Mouse (Mus musculus) midbrain, embryonic 16.5 days (tissue): ENCODE data around the gene 2610318N02Rik. TPM values are rescaled to one million over a fixed set of nuclear protein-coding genes. Genes with fewer than 3 reads are reported as not detected.

Experiments used
- ATAC-seq: fragments of 200-750 bp; cut with Nextera tagmentation; 2 replicates; pipeline ENCODE4 v1.8.0; 2017; ENCODE audit warnings: moderate TSS enrichment
- H3K27ac ChIP-seq: fragments of 300-500 bp; sonication (generic); 2 replicates; pipeline ENCODE4 v1.5.1; 2014; ENCODE audit warnings: mild to moderate bottlenecking, low read length, mixed read lengths
- H3K27me3 ChIP-seq: fragments of 300-500 bp; sonication (generic); 2 replicates; pipeline ENCODE4 v1.6.1; 2014; ENCODE audit warnings: low read depth, low read length, mixed read lengths; ENCODE audit not compliant: control insufficient read depth, insufficient read depth
- H3K36me3 ChIP-seq: fragments of 300-500 bp; sonication (generic); 2 replicates; pipeline ENCODE4 v1.6.1; 2014; ENCODE audit warnings: mild to moderate bottlenecking, low read length, moderate library complexity, mixed read lengths; ENCODE audit not compliant: control insufficient read depth, insufficient read depth
- H3K4me1 ChIP-seq: fragments of 300-500 bp; sonication (generic); 2 replicates; pipeline ENCODE4 v1.6.1; 2014; ENCODE audit warnings: mild to moderate bottlenecking, low read length, mixed read lengths; ENCODE audit not compliant: control insufficient read depth, insufficient read depth
- H3K4me2 ChIP-seq: fragments of 300-500 bp; sonication (generic); 2 replicates; pipeline ENCODE4 v1.6.1; 2014; ENCODE audit warnings: mild to moderate bottlenecking, low read length, mixed read lengths
- H3K4me3 ChIP-seq: fragments of 300-500 bp; sonication (generic); 2 replicates; pipeline ENCODE4 v1.5.1; 2014; ENCODE audit warnings: low read depth, mild to moderate bottlenecking, low read length, moderate library complexity, mixed read lengths
- H3K9ac ChIP-seq: fragments of 300-500 bp; sonication (generic); 2 replicates; pipeline ENCODE4 v1.6.1; 2014; ENCODE audit warnings: low read depth, low read length, mixed read lengths
- H3K9me3 ChIP-seq: fragments of 300-500 bp; sonication (generic); replicated peaks from 2 replicates; pipeline ENCODE4 v1.6.1; 2014; ENCODE audit warnings: mild to moderate bottlenecking, low read length, mixed read lengths; ENCODE audit not compliant: control insufficient read depth, poor library complexity, severe bottlenecking
- WGBS: fragments of 180-500 bp; shearing (Covaris S2); extraction: QIAGEN DNeasy Blood & Tissue Kit; methylation state at CpG from one replicate; pipeline ENCODE4 v1.1.7; 2014; 5-methylcytosine and 5-hydroxymethylcytosine counted together
- polyA plus RNA-seq: library from polyadenylated mRNA; unstranded; fragments of >200 nt; fragmentation: Nextera tagmentation; extraction: Ambion mirVana; gene quantifications from 2 replicates; pipeline ENCODE4 v1.2.1, GENCODE M21; 2015

The 2610318N02Rik gene
- polyA plus RNA-seq, 1 experiment from 2014 or later: 10.0 TPM

GRCm38 (mm10) chr16:17121569-17121968 is 3.4 kb downstream of the 2610318N02Rik start:
- 36% methylated on average over 14 of the region's 14 CpGs for WGBS
- H3K4me3 ChIP-seq: no peak overlapping the region
- H3K27ac ChIP-seq: no peak overlapping the region
- peaks cover 15% of the 10 kb centered on the region for H3K4me1 ChIP-seq
- no peaks in the 10 kb centered on the region for H3K27me3 ChIP-seq
- no peaks in the 10 kb centered on the region for H3K9me3 ChIP-seq
- peak; percentile 30; the same call in 1 of the 2 replicates for ATAC-seq
- H3K36me3 ChIP-seq: no peaks in the 10 kb centered on the region
- peak overlapping the region; percentile 31 for H3K4me2 ChIP-seq
- H3K9ac ChIP-seq: no peak overlapping the region

- no peak for ATAC-seq
- 88% methylated on average over 5 of the region's 5 CpGs for WGBS
- Histone ChIP-seq H3K9me3 (no peaks in the 10 kb centered on the region), H3K4me2 (no peak overlapping the region), H3K9ac (no peak overlapping the region), H3K4me1 (no peaks in the 10 kb centered on the region), H3K27ac (no peak overlapping the region), H3K4me3 (no peak overlapping the region), H3K36me3 (no peaks in the 10 kb centered on the region), H3K27me3 (no peaks in the 10 kb centered on the region)
Measured at GRCm38 (mm10) chr16:17117309-17117799, 7.6 kb downstream of the 2610318N02Rik start.

- Histone ChIP-seq H3K36me3 (peaks cover 8% of the 10 kb centered on the region; the same call in 1 of the 2 replicates), H3K4me3 (peak within 1 kb of the TSS; percentile 81), H3K9ac (peak within 1 kb of the TSS; percentile 77), H3K27me3 (no peaks in the 10 kb centered on the region), H3K4me2 (peak within 1 kb of the TSS; percentile 71), H3K4me1 (peaks cover 13% of the 10 kb centered on the region), H3K9me3 (no peaks in the 10 kb centered on the region), H3K27ac (peak within 1 kb of the TSS; percentile 63)
- WGBS: 7% methylated on average over 37 of the region's 38 CpGs
- peak; percentile 92 for ATAC-seq
Measured at GRCm38 (mm10) chr16:17110771-17111743, 13.9 kb downstream of the 2610318N02Rik start, which contains the start of gene Ppil2. Gene Ppil2, minus strand, starts transcription at chr16:17111257.

DNA sequence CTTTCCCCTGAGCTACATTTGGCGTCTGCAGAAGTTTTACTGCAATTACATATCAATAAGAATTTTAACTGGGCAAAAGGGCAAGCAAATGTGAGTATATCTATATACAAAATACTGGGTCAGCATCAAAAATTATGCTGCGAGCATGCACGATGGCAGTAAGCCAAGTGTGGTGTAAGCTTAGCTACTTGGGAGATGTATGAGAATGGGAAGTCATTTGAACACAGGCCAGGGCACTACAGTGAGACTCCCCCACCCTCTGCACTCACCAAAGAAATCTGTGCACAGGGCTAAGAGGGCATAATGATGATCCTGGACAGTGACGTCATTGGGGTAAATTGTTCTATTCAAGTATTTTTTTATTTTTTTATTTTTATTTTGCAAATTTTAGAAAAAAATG is 20.4 kb downstream of the 2610318N02Rik start:
- H3K36me3 ChIP-seq: peaks cover 22% of the 10 kb centered on the region

DNA sequence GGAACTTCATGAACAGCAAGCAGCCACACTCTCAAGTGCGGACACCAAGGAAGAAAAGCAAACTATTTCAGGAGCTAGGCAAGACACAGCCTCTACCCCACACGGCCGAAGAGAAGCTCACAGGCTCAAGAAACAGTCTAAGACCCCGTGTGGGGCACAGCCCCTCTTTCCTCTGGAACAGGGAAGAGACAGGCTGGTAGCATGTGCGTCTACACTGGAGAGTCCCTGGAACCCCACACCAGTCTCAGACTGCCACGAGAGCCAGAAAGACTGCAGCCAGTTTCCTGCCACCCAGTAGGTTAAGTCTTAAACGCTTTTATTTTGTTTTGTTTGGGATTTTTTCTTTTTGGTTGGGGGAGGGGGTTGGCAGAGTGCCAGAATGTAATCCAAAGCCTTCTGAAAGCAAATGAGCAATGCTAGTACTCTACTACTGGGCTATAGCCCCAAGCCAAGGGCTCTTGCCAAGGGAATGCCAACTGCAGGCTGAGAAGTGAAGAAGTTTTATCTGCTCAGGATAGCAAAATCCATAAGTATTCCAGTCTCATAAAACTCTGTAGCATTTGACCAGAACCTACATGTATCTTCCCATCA is 22.2 kb downstream of the 2610318N02Rik start:
- no peaks in the 10 kb centered on the region for H3K27me3 ChIP-seq
- H3K9me3 ChIP-seq: no peaks in the 10 kb centered on the region
- no peak for ATAC-seq
- H3K4me1 ChIP-seq: no peaks in the 10 kb centered on the region; the same call in 1 of the 2 replicates
- 62% methylated on average over 7 of the region's 7 CpGs for WGBS
- H3K4me2 ChIP-seq: no peak overlapping the region
- no peak overlapping the region for H3K27ac ChIP-seq
- no peak overlapping the region for H3K4me3 ChIP-seq
- no peak overlapping the region for H3K9ac ChIP-seq
- H3K36me3 ChIP-seq: peaks cover 29% of the 10 kb centered on the region

More for the DNA sequence above, 20.4 kb downstream of the 2610318N02Rik start:
- WGBS: 83% methylated on average over 4 of the region's 4 CpGs
- no peak for ATAC-seq
- H3K4me2 ChIP-seq: no peak overlapping the region
- H3K4me3 ChIP-seq: no peak overlapping the region
- no peaks in the 10 kb centered on the region for H3K27me3 ChIP-seq
- H3K27ac ChIP-seq: no peak overlapping the region
- peaks cover 4% of the 10 kb centered on the region for H3K4me1 ChIP-seq
- no peak overlapping the region for H3K9ac ChIP-seq
- H3K9me3 ChIP-seq: no peaks in the 10 kb centered on the region

DNA sequence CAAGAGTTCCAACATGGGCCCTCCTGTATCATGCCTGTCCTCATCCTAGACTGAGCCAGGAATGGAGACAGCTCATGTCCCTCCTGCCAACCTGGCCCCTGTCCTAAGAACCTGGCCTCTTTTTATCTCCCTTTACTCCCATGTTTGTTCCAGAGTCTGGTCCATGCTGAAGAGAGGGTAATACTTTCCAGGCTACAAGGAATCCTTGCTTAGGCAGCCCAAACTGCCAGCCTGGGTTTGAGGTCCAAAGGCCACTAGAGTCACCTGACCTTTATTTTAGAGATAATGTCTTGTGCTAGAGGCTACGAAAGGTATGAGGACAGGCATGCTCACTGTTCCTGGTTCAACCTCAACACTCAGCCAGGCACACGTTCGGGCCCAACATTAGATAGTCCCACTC is 28.0 kb downstream of the 2610318N02Rik start:
- no peak overlapping the region for H3K4me2 ChIP-seq
- H3K9me3 ChIP-seq: no peaks in the 10 kb centered on the region
- WGBS: 94% methylated on average over 3 of the region's 3 CpGs
- no peak overlapping the region for H3K27ac ChIP-seq
- no peaks in the 10 kb centered on the region for H3K4me1 ChIP-seq
- H3K9ac ChIP-seq: no peak overlapping the region
- H3K4me3 ChIP-seq: no peak overlapping the region
- no peak for ATAC-seq
- peaks cover 40% of the 10 kb centered on the region for H3K36me3 ChIP-seq
- no peaks in the 10 kb centered on the region for H3K27me3 ChIP-seq

DNA sequence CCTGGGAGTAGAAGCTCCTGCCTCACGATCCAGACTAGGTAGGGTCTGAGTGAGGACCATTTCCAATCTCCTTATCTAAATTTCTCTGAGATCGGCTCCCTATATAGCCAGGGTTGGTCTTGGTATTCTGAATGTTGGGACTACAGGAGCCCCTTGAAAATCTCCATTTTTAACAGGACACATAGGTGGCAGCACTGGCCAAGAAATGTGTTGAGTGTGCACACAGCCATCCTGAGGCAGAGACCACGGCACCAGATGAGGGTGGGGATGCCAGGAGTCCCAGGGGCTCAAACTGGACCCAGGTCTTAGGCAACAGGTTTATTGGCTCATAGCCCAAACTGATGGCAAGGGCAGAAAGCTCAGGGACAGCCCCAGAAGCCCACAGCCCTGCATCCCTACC is 36.6 kb downstream of the 2610318N02Rik start:
- no peak for ATAC-seq
- peaks cover 58% of the 10 kb centered on the region for H3K36me3 ChIP-seq
- WGBS: 71% methylated on average over 3 of the region's 3 CpGs

DNA sequence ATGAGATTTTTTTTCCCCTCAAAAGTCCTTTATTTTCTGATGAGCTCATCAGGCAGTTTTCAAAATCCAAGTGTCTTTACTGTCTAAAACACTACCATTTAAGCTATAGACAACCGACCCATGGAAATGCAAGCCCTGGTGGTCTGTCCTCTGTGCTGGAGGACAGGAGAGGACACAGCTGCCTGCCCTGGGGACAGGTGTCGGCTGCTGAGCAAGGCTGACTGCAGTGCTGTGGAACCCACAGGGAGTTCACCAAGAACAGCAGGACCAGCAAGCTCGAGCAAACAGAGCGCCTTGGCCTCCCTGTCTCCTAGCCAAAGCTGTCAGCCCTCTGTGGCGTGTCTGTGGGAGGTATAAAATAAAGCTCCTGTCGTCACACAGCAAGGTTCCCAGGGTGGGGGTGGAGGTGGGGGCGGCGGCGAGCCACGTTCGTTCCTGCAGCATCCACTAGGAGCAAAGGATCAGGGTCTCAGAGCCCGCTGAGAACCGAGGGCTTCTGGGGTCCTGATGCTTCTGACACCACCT is 38.2 kb downstream of the 2610318N02Rik start:
- Histone ChIP-seq H3K9ac (no peak overlapping the region), H3K4me3 (no peak overlapping the region), H3K36me3 (peaks cover 63% of the 10 kb centered on the region), H3K27me3 (no peaks in the 10 kb centered on the region), H3K9me3 (no peaks in the 10 kb centered on the region), H3K27ac (no peak overlapping the region), H3K4me2 (no peak overlapping the region), H3K4me1 (no peaks in the 10 kb centered on the region)
- no peak for ATAC-seq
- WGBS: 78% methylated on average over 13 of the region's 13 CpGs

More for the DNA sequence above, 36.6 kb downstream of the 2610318N02Rik start:
- no peaks in the 10 kb centered on the region for H3K27me3 ChIP-seq
- H3K9ac ChIP-seq: no peak overlapping the region
- no peak overlapping the region for H3K27ac ChIP-seq
- no peaks in the 10 kb centered on the region for H3K4me1 ChIP-seq
- no peak overlapping the region for H3K4me2 ChIP-seq
- H3K9me3 ChIP-seq: no peaks in the 10 kb centered on the region
- no peak overlapping the region for H3K4me3 ChIP-seq
